Mouse (Mus musculus): ENCODE results near the gene Mta3. TPM values are rescaled to one million over a fixed set of nuclear protein-coding genes. Genes with fewer than 3 reads are reported as not detected.
A peak's percentile ranks its signal among the peaks of the same experiment; 100 is the strongest.

Mta3 gene
- polyA plus RNA-seq, 1 experiment from 2014 or later = 27.2 TPM

DNA sequence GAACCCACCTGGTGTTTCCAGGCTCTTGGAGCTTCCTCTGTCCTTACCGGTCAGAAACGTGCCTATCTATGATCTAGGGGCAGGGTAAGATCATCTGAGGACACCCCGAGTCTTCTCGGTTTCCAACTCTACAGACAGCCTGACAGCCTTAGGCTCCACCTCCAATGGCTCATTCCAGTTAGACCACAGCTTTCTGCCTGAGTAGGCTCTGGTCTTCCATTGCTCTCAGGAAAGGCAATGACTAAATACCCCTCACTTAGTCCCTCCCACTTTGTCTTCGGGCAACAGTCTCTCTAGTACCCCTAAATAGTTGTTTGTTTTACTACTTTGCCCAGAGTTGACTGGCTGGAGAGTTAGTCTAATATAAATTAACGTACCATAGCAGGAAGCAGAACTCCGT, 111.0 kb downstream of the Mta3 start:
- H3K4me3 ChIP-seq (ENCODE audit: low read depth, low read length) = no peak overlapping the region
- H3K4me1 ChIP-seq (ENCODE audit: control insufficient read depth, insufficient read depth, low read length) = peaks cover 10% of the 10 kb centered on the region; the same call in 1 of the 2 replicates
- H3K9ac ChIP-seq (ENCODE audit: low read depth, low read length) = no peak overlapping the region
- H3K4me2 ChIP-seq (ENCODE audit: low read length) = no peak overlapping the region
- no peak for ATAC-seq
- 89% methylated on average over 7 of the region's 7 CpGs for WGBS
- H3K36me3 ChIP-seq (ENCODE audit: control insufficient read depth, insufficient read depth, low read length) = no peaks in the 10 kb centered on the region
- no peak overlapping the region for H3K27ac ChIP-seq (ENCODE audit: low read length)
- H3K9me3 ChIP-seq (replicated peaks; ENCODE audit: control insufficient read depth, low read length, poor library complexity, severe bottlenecking) = no peaks in the 10 kb centered on the region
- no peaks in the 10 kb centered on the region for H3K27me3 ChIP-seq (ENCODE audit: control insufficient read depth, insufficient read depth, low read depth, low read length)

DNA sequence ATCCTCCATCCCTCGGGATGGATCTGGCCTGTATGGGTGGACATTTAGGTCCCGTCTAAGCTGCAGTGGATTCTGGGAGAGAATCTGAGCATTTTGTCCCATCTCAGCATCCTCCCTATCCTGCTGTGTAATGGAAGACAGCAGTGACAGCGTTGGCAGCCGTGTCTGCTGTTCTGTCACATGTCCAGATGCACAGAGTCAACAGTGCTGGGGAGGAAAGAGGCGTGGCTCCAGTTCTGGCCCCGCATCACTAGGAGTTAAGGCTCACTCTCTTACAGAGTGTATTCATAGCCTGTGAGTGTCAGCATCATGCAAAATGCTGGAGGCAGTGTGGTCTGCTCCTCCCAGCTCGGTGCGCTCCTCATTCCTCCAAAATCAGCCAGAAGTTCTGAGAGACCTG, 113.5 kb downstream of the Mta3 start:
- Histone ChIP-seq H3K4me1 (ENCODE audit: control insufficient read depth, insufficient read depth, low read length) (peaks cover 10% of the 10 kb centered on the region; the same call in 1 of the 2 replicates), H3K27me3 (ENCODE audit: control insufficient read depth, insufficient read depth, low read depth, low read length) (no peaks in the 10 kb centered on the region), H3K4me3 (ENCODE audit: low read depth, low read length) (no peak overlapping the region), H3K36me3 (ENCODE audit: control insufficient read depth, insufficient read depth, low read length) (no peaks in the 10 kb centered on the region), H3K27ac (ENCODE audit: low read length) (no peak overlapping the region), H3K9ac (ENCODE audit: low read depth, low read length) (no peak overlapping the region), H3K9me3 (replicated peaks; ENCODE audit: control insufficient read depth, low read length, poor library complexity, severe bottlenecking) (no peaks in the 10 kb centered on the region), H3K4me2 (ENCODE audit: low read length) (no peak overlapping the region)
- 0 out of 2 replicates have a peak, but pooled peaks have one; percentile 26 for ATAC-seq
- WGBS = 79% methylated on average over 8 of the region's 8 CpGs

DNA sequence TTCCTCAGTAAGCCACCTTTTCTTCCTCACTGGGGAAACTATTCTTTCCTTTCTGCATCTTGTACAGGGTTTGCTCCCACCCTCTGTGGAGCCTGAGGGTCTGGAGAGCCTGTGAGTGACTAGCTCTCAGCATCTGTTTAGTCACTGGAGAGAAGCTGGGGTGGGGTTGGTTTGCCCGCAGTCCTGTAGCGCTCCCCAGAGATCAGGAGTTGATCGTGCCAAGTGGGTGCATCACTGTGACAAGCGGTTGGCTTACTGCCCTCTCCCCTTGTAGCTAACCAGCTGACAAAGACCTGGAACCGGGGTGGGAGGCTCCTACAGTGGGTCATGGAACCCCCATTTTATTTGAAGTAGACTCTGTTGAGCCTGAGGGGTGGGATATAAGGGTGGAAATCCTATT, 114.7 kb downstream of the Mta3 start:
- Histone ChIP-seq H3K36me3 (ENCODE audit: control insufficient read depth, insufficient read depth, low read length) (no peaks in the 10 kb centered on the region), H3K4me1 (ENCODE audit: control insufficient read depth, insufficient read depth, low read length) (peaks cover 10% of the 10 kb centered on the region; the same call in 1 of the 2 replicates), H3K27ac (ENCODE audit: low read length) (no peak overlapping the region), H3K4me2 (ENCODE audit: low read length) (no peak overlapping the region), H3K9ac (ENCODE audit: low read depth, low read length) (no peak overlapping the region), H3K27me3 (ENCODE audit: control insufficient read depth, insufficient read depth, low read depth, low read length) (no peaks in the 10 kb centered on the region), H3K4me3 (ENCODE audit: low read depth, low read length) (no peak overlapping the region), H3K9me3 (replicated peaks; ENCODE audit: control insufficient read depth, low read length, poor library complexity, severe bottlenecking) (no peaks in the 10 kb centered on the region)
- ATAC-seq = no peak
- 52% methylated on average over 5 of the region's 5 CpGs for WGBS

DNA sequence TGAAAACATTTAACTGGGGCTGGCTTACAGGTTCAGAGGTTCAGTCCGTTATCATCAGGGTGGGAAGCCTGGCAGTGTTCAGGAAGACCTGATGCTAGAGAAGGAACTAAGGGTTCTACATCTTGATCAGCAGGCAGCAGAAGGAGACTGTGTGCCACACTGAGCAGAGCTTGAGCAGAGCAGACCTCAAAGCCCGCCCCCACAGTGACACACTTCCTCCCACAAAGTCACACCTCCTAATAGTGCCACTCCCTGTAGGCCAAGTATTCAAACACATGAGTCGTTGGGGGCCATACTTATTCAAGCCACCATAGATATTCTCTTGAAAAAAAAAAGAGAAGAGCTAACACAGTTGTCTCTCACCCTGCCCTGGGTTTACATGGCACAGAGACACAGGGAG, 115.9 kb downstream of the Mta3 start:
- no peaks in the 10 kb centered on the region for H3K9me3 ChIP-seq (replicated peaks; ENCODE audit: control insufficient read depth, low read length, poor library complexity, severe bottlenecking)
- H3K4me2 ChIP-seq (ENCODE audit: low read length) = no peak overlapping the region
- no peak for ATAC-seq
- 94% methylated on average over 3 of the region's 3 CpGs for WGBS
- H3K4me1 ChIP-seq (ENCODE audit: control insufficient read depth, insufficient read depth, low read length) = peaks cover 10% of the 10 kb centered on the region; the same call in 1 of the 2 replicates
- H3K9ac ChIP-seq (ENCODE audit: low read depth, low read length) = no peak overlapping the region
- H3K36me3 ChIP-seq (ENCODE audit: control insufficient read depth, insufficient read depth, low read length) = no peaks in the 10 kb centered on the region
- no peak overlapping the region for H3K27ac ChIP-seq (ENCODE audit: low read length)
- no peaks in the 10 kb centered on the region for H3K27me3 ChIP-seq (ENCODE audit: control insufficient read depth, insufficient read depth, low read depth, low read length)
- H3K4me3 ChIP-seq (ENCODE audit: low read depth, low read length) = no peak overlapping the region

DNA sequence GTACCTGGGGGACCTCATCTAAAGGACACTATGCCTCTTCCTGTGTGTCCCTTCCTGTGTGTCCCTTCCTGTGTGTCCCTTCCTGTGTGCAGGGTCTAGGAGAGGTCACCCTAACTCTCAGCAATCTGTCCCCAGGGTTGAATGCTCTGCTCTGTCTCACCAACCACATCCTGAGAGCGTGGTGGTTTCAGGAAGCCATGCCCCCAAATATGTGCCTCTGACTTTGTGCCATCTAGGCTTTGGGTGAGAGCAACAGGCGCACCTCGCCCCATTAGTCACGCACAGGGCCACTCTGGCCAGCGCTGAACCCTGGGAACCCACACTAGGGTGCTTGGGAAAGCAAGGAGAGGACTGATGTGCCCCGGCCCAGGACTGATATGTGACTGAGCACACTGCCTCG, 117.9 kb downstream of the Mta3 start:
- WGBS = 87% methylated on average over 7 of the region's 7 CpGs
- H3K27me3 ChIP-seq (ENCODE audit: control insufficient read depth, insufficient read depth, low read depth, low read length) = no peaks in the 10 kb centered on the region
- no peak overlapping the region for H3K4me3 ChIP-seq (ENCODE audit: low read depth, low read length)
- no peak overlapping the region for H3K4me2 ChIP-seq (ENCODE audit: low read length)
- no peak overlapping the region for H3K27ac ChIP-seq (ENCODE audit: low read length)
- no peak overlapping the region for H3K9ac ChIP-seq (ENCODE audit: low read depth, low read length)
- no peaks in the 10 kb centered on the region for H3K36me3 ChIP-seq (ENCODE audit: control insufficient read depth, insufficient read depth, low read length)
- H3K4me1 ChIP-seq (ENCODE audit: control insufficient read depth, insufficient read depth, low read length) = peaks cover 10% of the 10 kb centered on the region; the same call in 1 of the 2 replicates
- H3K9me3 ChIP-seq (replicated peaks; ENCODE audit: control insufficient read depth, low read length, poor library complexity, severe bottlenecking) = no peaks in the 10 kb centered on the region
- no peak for ATAC-seq

DNA sequence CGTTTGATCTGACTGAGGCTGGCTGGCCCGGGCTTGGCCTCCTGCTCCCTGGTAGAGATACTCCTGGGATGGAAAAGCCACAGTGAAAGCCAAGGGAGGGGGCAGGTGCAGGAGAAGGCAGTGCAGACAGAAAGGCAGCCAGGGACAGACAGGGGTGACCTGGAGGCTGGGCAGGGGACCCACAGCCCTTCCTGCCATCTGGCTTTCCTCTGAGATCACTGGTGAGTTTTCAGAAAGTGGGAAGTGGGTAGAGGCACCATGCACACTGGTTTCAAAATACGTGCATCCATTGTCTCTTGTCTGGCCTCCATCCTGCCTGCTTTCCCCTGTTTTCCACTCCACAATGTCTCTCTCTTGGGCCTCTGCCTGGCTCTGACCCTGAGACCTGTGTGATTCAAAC, 123.4 kb downstream of the Mta3 start:
- H3K4me1 ChIP-seq (ENCODE audit: control insufficient read depth, insufficient read depth, low read length) = no peaks in the 10 kb centered on the region
- H3K4me2 ChIP-seq (ENCODE audit: low read length) = no peak overlapping the region
- WGBS = 55% methylated on average over 3 of the region's 3 CpGs
- no peaks in the 10 kb centered on the region for H3K9me3 ChIP-seq (replicated peaks; ENCODE audit: control insufficient read depth, low read length, poor library complexity, severe bottlenecking)
- no peak for ATAC-seq
- no peak overlapping the region for H3K27ac ChIP-seq (ENCODE audit: low read length)
- no peaks in the 10 kb centered on the region for H3K27me3 ChIP-seq (ENCODE audit: control insufficient read depth, insufficient read depth, low read depth, low read length)
- H3K4me3 ChIP-seq (ENCODE audit: low read depth, low read length) = no peak overlapping the region
- H3K36me3 ChIP-seq (ENCODE audit: control insufficient read depth, insufficient read depth, low read length) = no peaks in the 10 kb centered on the region
- no peak overlapping the region for H3K9ac ChIP-seq (ENCODE audit: low read depth, low read length)

DNA sequence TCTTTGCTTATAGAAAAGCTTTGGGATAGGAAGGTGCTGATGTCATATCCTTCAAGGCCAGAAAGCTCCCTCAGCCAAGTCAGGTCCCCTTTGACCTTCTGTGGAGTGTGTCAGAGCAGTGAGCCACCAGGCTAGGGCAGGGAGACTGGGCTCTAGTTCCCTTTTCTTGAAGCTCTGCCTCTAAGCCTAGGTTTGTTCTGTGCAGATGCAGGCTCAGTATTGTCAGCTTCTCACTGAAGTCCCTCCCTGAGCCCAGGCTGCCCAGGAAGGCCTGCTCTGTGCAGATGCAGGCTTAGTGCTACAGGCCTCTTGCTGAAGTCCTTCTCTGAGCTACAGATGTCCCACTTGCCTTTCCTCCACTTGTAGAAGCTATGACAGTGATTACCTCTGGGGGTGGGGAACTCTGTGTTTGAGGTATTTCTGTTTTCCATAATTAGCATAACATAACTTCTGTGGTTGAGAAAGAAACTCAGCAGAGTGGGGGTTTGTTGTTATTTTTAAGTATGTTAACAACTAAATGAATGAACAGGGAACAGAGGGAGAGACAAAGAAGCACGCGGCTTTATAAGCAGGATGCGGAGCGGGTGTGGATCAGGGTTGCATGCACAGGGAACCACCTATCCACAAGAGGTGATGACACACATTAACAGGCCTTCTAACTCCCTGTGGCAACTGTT, 124.8 kb downstream of the Mta3 start:
- H3K27me3 ChIP-seq (ENCODE audit: control insufficient read depth, insufficient read depth, low read depth, low read length) = no peaks in the 10 kb centered on the region
- 94% methylated on average over 4 of the region's 4 CpGs for WGBS
- no peaks in the 10 kb centered on the region for H3K36me3 ChIP-seq (ENCODE audit: control insufficient read depth, insufficient read depth, low read length)
- no peak overlapping the region for H3K4me3 ChIP-seq (ENCODE audit: low read depth, low read length)
- no peak for ATAC-seq
- no peaks in the 10 kb centered on the region for H3K4me1 ChIP-seq (ENCODE audit: control insufficient read depth, insufficient read depth, low read length)
- H3K9ac ChIP-seq (ENCODE audit: low read depth, low read length) = no peak overlapping the region
- H3K9me3 ChIP-seq (replicated peaks; ENCODE audit: control insufficient read depth, low read length, poor library complexity, severe bottlenecking) = no peaks in the 10 kb centered on the region
- no peak overlapping the region for H3K27ac ChIP-seq (ENCODE audit: low read length)
- H3K4me2 ChIP-seq (ENCODE audit: low read length) = no peak overlapping the region

DNA sequence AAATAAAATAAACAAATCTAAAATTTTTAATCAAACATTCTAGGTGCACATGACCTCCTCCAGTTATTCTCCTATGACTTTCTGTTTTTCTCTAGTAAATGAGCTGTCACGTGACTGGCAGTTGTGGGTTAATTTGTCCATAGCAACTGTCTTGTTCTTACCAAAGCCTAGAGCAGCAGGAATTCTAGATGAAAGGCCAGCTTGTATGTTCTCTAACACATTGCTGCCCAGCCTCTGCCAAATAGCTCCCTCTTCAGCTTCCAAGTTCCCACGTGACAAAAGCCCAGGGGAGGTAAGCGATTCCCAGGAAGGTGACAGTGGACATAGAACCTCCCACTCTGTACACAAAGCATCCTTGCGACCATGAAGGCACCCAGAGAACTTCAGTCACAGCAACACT, 128.2 kb downstream of the Mta3 start:
- no peaks in the 10 kb centered on the region for H3K27me3 ChIP-seq (ENCODE audit: control insufficient read depth, insufficient read depth, low read depth, low read length)
- ATAC-seq = no peak
- no peak overlapping the region for H3K4me2 ChIP-seq (ENCODE audit: low read length)
- no peak overlapping the region for H3K27ac ChIP-seq (ENCODE audit: low read length)
- no peak overlapping the region for H3K4me3 ChIP-seq (ENCODE audit: low read depth, low read length)
- no peaks in the 10 kb centered on the region for H3K9me3 ChIP-seq (replicated peaks; ENCODE audit: control insufficient read depth, low read length, poor library complexity, severe bottlenecking)
- H3K9ac ChIP-seq (ENCODE audit: low read depth, low read length) = no peak overlapping the region
- 50% methylated on average over 4 of the region's 4 CpGs for WGBS
- no peaks in the 10 kb centered on the region for H3K4me1 ChIP-seq (ENCODE audit: control insufficient read depth, insufficient read depth, low read length)
- H3K36me3 ChIP-seq (ENCODE audit: control insufficient read depth, insufficient read depth, low read length) = no peaks in the 10 kb centered on the region

DNA sequence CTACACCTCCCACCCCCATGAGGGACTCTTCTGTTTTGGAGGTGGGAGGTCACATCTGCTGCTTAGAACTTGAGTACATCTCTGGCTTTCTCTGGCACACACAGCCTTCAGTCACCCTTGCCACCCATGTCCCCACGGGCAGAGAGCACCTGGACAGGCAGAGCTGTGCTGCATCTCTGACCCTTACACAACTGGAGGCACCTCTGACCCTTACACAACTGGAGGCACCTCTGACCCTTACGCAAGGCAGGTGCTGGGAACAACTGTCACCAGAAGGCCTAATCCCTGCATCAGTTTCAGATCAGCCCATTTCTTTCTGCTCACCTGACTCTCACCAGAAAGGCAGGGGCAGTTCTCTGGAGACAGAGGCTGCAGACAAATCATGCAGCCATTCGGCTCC, 130.1 kb downstream of the Mta3 start:
- ATAC-seq = no peak
- no peaks in the 10 kb centered on the region for H3K4me1 ChIP-seq (ENCODE audit: control insufficient read depth, insufficient read depth, low read length)
- H3K4me3 ChIP-seq (ENCODE audit: low read depth, low read length) = no peak overlapping the region
- H3K4me2 ChIP-seq (ENCODE audit: low read length) = no peak overlapping the region
- H3K9me3 ChIP-seq (replicated peaks; ENCODE audit: control insufficient read depth, low read length, poor library complexity, severe bottlenecking) = no peaks in the 10 kb centered on the region
- 79% methylated on average over 3 of the region's 3 CpGs for WGBS
- no peak overlapping the region for H3K27ac ChIP-seq (ENCODE audit: low read length)
- no peaks in the 10 kb centered on the region for H3K36me3 ChIP-seq (ENCODE audit: control insufficient read depth, insufficient read depth, low read length)
- H3K27me3 ChIP-seq (ENCODE audit: control insufficient read depth, insufficient read depth, low read depth, low read length) = no peaks in the 10 kb centered on the region
- no peak overlapping the region for H3K9ac ChIP-seq (ENCODE audit: low read depth, low read length)
